Mouse (Mus musculus): ENCODE results near the gene Msrb1. TPM values are rescaled to one million over a fixed set of nuclear protein-coding genes. Genes with fewer than 3 reads are reported as not detected.
"Not testable (repeated sequence)": the region's sequence is repeated elsewhere in the genome, so short reads cannot be mapped to it uniquely, and the experiment has no call there.

Msrb1 gene
- polyA plus RNA-seq, 1 experiment = 223 TPM

DNA sequence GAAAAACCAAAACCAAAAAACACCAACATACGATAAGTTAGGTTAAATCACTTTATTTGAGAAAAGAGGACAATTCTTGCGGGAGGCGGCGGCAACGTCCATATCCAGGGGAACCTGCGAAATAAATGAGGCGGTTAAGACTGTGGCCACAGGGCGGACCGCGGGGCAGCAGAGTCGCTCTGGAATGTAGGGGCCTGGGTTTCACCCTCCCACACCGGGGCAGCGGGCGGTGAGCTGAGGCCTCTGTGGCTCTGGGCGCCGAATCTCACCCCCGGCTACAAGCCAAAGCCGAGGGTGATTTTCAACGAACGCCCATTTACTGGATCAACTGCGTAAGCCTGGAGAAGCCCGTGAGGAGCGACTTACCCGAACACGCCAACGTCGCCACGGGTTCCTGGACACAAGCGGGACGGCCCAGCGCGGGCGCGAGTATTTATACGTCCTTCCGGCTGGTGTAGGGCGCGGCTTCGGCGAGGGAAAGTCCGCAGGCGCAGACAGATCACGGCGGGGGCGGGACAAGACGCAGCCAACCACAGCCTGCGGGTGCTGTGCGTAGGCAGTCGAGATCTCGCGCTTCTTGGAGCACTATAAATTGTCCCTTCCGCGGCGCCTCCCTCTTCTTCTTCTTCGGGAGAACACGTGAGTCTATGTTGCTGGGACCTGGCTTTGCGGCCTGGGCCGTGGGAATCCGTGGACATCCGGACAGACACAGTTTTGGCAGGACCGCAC is 16.8 kb upstream of the Msrb1 start:
- Histone ChIP-seq H3K27ac (ENCODE audit: insufficient read depth, low read depth, low read length) (peak overlapping the region; percentile 67), H3K4me1 (ENCODE audit: control insufficient read depth, insufficient read depth, low read length) (peaks cover 5% of the 10 kb centered on the region; the same call in 1 of the 2 replicates), H3K4me3 (ENCODE audit: insufficient read depth, low read length) (peak overlapping the region; percentile 73)
- TF ChIP-seq CTCF (IDR thresholded peaks at IDR 0.05; ENCODE audit: low read depth, low read length) (no peak), POLR2A (IDR thresholded peaks at IDR 0.05; ENCODE audit: borderline replicate concordance, low read depth, low read length) (peak; percentile 82)

DNA sequence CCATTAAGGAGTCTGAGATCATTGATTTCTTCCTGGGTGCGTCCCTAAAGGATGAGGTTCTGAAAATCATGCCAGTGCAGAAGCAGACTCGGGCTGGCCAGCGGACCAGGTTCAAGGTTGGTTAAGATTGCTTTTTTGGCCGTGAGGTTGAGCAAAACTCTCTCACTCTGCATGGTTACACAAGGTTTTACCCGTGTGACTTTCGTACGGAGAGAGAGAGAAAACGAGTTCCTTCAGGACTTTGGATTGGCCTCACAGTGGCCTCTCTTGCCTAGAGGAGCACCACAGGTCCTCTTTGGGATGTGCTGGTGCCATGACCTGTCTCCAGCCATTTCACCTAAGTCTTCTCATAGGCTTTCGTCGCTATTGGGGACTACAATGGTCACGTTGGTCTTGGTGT is 15.8 kb upstream of the Msrb1 start:
- H3K4me1 ChIP-seq (ENCODE audit: control insufficient read depth, insufficient read depth, low read length) = not testable (repeated sequence)
- Histone ChIP-seq H3K4me3 (ENCODE audit: insufficient read depth, low read length) (peak overlapping the region; percentile 67), H3K27ac (ENCODE audit: insufficient read depth, low read depth, low read length) (peak overlapping the region; percentile 64)

- H3K4me3 ChIP-seq (ENCODE audit: insufficient read depth, low read length) = peak overlapping the region; percentile 53
- not testable (repeated sequence) for H3K4me1 ChIP-seq (ENCODE audit: control insufficient read depth, insufficient read depth, low read length); H3K27ac ChIP-seq (ENCODE audit: insufficient read depth, low read depth, low read length)
Measured at GRCm38 (mm10) chr17:24721383-24721955, 15.0 kb upstream of the Msrb1 start.

DNA sequence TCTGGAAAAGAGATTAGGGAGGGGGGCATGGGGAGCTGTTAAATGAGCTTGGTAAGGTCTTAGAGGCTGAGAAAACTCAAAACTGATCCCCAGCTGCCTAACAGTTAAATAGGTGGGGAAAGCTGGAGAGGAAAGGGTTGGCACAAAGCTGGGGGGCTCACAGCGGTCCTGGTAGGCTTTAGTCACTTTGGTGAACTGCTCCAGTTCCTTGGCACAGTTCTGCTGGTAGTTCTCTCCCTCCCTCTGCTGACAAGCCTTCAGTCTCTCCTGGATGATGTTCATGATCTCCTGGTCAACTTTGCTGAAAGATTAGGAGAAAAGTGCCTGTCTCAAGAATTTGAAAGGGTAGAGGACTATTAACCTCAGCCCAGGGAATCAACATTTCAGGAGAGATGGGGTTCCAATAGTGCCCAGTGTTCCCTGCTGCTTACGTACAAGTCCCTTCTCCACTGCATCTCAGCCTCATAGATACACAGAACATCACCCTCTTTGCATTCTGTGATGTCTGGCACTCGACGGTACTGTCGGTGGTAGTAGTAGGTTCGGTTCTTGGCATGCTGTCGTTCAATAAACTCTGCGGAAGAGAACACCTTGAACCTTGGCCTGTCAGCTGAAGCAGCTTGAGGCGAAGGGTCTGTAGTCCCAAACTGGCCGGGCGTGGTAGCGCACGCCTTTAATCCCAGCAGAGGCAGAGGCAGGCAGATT is 14.1 kb upstream of the Msrb1 start:
- peaks cover 5% of the 10 kb centered on the region; the same call in 1 of the 2 replicates for H3K4me1 ChIP-seq (ENCODE audit: control insufficient read depth, insufficient read depth, low read length)
- no peak overlapping the region for H3K27ac ChIP-seq (ENCODE audit: insufficient read depth, low read depth, low read length)
- TF ChIP-seq POLR2A (IDR thresholded peaks at IDR 0.05; ENCODE audit: borderline replicate concordance, low read depth, low read length) = no peak
- no peak for TF ChIP-seq CTCF (IDR thresholded peaks at IDR 0.05; ENCODE audit: low read depth, low read length)
- peak overlapping the region; percentile 35 for H3K4me3 ChIP-seq (ENCODE audit: insufficient read depth, low read length)

DNA sequence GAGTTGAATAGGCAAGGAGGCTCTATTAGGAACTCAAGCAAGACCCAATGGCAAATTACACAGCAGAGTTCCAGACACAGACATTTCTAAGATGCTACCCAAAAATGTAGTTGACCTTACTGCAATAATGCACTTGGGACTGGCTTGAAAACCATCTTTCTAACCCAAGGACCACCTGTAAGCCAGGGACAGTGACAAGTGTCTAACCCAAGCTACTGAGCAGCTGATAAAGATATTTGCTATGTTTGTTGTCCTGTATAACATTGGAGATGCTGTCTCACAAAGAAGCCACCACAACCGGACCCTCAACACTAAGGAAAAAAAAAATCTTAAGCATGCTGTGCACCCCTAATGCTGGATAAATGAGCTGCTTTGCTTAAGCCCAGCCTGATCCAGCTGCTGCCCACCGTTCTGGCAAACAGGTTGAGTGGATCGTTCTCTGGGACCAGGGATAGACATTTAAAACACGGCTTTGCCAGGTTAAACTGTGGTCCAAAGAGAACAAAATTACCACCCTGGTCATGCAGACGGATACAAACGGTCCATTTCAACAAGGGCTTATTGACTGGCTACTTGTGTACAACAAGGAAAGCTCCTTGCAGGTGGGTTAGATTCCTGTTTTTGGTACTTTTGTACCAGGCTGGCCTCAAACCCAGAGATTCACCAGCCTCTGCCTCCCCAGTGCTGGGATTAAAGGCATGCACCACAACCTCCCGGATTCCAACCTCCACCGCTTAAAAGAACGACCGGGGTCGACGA is 13.1 kb upstream of the Msrb1 start:
- H3K27ac ChIP-seq (ENCODE audit: insufficient read depth, low read depth, low read length) = peak overlapping the region; percentile 57
- TF ChIP-seq CTCF (IDR thresholded peaks at IDR 0.05; ENCODE audit: low read depth, low read length) (no peak), POLR2A (IDR thresholded peaks at IDR 0.05; ENCODE audit: borderline replicate concordance, low read depth, low read length) (peak; percentile 32; the same call in 1 of the 2 replicates)
- peak overlapping the region; percentile 78 for H3K4me3 ChIP-seq (ENCODE audit: insufficient read depth, low read length)
- peaks cover 5% of the 10 kb centered on the region; the same call in 1 of the 2 replicates for H3K4me1 ChIP-seq (ENCODE audit: control insufficient read depth, insufficient read depth, low read length)

DNA sequence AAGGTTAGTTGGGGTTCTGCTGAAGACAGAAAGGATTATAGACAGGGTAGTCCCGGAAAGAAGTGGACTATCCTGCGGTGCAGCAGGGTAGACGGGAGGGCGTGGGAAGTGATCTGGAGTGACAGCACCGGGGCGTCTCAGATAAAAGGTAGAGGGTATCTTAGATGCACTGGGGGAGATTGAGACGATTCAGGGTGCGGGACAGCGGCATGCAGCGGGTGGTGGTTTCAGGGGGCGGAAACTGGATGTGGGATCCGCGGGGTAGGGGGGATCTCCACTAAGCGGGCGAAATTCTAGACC is 12.6 kb upstream of the Msrb1 start:
- TF ChIP-seq POLR2A (IDR thresholded peaks at IDR 0.05; ENCODE audit: borderline replicate concordance, low read depth, low read length) (no peak), CTCF (IDR thresholded peaks at IDR 0.05; ENCODE audit: low read depth, low read length) (no peak)
- H3K27ac ChIP-seq (ENCODE audit: insufficient read depth, low read depth, low read length) = peak overlapping the region; percentile 57
- H3K4me3 ChIP-seq (ENCODE audit: insufficient read depth, low read length) = peak overlapping the region; percentile 78
- peaks cover 5% of the 10 kb centered on the region; the same call in 1 of the 2 replicates for H3K4me1 ChIP-seq (ENCODE audit: control insufficient read depth, insufficient read depth, low read length)

- no peak for TF ChIP-seq POLR2A (IDR thresholded peaks at IDR 0.05; ENCODE audit: borderline replicate concordance, low read depth, low read length)
- TF ChIP-seq CTCF (IDR thresholded peaks at IDR 0.05; ENCODE audit: low read depth, low read length) = no peak
Measured at GRCm38 (mm10) chr17:24724184-24724583, 12.3 kb upstream of the Msrb1 start, which contains the start of gene Ndufb10. Gene Ndufb10 (minus strand): TSS chr17:24724478.

GRCm38 (mm10) chr17:24725637-24726390 is 10.6 kb upstream of the Msrb1 start:
- H3K4me3 ChIP-seq (ENCODE audit: insufficient read depth, low read length) = no peak overlapping the region
- no peak overlapping the region for H3K27ac ChIP-seq (ENCODE audit: insufficient read depth, low read depth, low read length)
- TF ChIP-seq POLR2A (IDR thresholded peaks at IDR 0.05; ENCODE audit: borderline replicate concordance, low read depth, low read length) = no peak
- TF ChIP-seq CTCF (IDR thresholded peaks at IDR 0.05; ENCODE audit: low read depth, low read length) = no peak
- peaks cover 10% of the 10 kb centered on the region for H3K4me1 ChIP-seq (ENCODE audit: control insufficient read depth, insufficient read depth, low read length)

More at GRCm38 (mm10) chr17:24724184-24724583, 12.3 kb upstream of the Msrb1 start, which contains the start of gene Ndufb10:
- H3K27ac ChIP-seq (ENCODE audit: insufficient read depth, low read depth, low read length) = peak within 1 kb of the TSS; percentile 57
- peaks cover 5% of the 10 kb centered on the region; the same call in 1 of the 2 replicates for H3K4me1 ChIP-seq (ENCODE audit: control insufficient read depth, insufficient read depth, low read length)
- peak within 1 kb of the TSS; percentile 78 for H3K4me3 ChIP-seq (ENCODE audit: insufficient read depth, low read length)

- H3K27ac ChIP-seq (ENCODE audit: insufficient read depth, low read depth, low read length) = no peak within 1 kb of the TSS
- peaks cover 8% of the 10 kb centered on the region for H3K4me1 ChIP-seq (ENCODE audit: control insufficient read depth, insufficient read depth, low read length)
- no peak within 1 kb of the TSS for H3K4me3 ChIP-seq (ENCODE audit: insufficient read depth, low read length)
- no peak for TF ChIP-seq POLR2A (IDR thresholded peaks at IDR 0.05; ENCODE audit: borderline replicate concordance, low read depth, low read length)
- no peak for TF ChIP-seq CTCF (IDR thresholded peaks at IDR 0.05; ENCODE audit: low read depth, low read length)
Measured at GRCm38 (mm10) chr17:24727618-24728017, 8.8 kb upstream of the Msrb1 start, which contains the start of gene Rpl3l. Gene Rpl3l (plus strand): TSS chr17:24727820.

Data from bone marrow macrophage, adult 2 months (primary cell).